Mouse (Mus musculus): Measurements from ENCODE around the gene Dtymk. TPM values are rescaled to one million over a fixed set of nuclear protein-coding genes. Genes with fewer than 3 reads are reported as not detected.
"Not testable (repeated sequence)": the region's sequence is repeated elsewhere in the genome, so short reads cannot be mapped to it uniquely, and the experiment has no call there.

Gene Dtymk
- total RNA-seq, 2 experiments from 2014 or later = 54.2 to 54.8 TPM

DNA sequence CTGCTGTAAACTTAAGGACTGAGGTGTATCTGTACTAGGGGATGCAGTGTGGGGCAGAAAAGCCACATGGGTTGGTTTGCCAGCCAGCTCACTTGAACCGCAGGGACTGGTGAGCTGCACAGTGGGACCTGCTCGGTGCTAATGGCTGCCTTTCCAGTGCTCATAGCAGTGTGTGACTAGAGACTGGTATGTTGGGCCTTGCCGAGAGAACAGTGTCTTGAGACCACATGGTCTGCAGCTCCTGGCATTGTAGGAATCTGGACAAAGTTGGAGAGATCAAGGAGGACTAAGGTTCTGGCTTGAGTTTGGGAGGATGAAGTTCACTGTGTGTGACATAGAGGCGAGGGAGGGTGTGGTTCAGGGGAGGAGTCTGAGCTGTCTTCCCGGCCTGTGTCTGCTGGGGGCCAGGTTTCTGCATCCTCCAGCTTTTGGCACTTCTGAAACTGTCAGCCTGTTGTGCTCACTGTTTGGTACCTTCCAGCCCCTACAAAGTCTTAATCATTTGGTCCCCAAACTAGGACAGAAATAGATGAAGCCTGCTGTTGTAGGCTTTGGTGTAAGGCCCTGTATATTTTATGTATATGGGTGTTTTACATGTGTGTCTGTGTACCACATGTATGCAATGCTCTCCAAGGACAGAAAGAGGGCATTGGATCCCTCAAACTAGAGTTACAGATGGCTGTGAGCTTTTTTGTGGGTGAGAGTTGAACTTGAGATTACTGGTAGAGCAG is 3.7 kb upstream of the Dtymk start:
- DNase-seq (ENCODE audit: low spot score in 2 of 2) = no peak

DNA sequence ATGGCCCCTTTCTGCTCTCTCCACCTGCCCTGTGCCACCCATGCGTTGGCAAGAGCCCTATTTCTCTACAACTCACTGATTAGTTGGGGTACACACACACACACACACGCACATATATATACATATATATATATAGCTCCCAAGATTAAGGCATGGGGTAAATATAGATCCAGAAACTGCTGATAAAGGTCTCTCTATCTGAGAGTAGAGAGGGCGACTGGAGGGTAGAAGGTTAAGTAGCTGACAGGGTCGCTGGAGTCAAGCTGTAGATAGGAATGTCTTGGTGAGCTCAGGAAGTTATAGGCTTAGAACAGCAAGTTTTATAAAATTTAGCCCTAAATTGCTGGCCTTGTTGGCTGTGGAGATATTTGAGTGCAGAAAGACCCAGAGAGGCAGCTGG is 3.1 kb upstream of the Dtymk start:
- DNase-seq (ENCODE audit: low spot score in 2 of 2) = no peak

DNA sequence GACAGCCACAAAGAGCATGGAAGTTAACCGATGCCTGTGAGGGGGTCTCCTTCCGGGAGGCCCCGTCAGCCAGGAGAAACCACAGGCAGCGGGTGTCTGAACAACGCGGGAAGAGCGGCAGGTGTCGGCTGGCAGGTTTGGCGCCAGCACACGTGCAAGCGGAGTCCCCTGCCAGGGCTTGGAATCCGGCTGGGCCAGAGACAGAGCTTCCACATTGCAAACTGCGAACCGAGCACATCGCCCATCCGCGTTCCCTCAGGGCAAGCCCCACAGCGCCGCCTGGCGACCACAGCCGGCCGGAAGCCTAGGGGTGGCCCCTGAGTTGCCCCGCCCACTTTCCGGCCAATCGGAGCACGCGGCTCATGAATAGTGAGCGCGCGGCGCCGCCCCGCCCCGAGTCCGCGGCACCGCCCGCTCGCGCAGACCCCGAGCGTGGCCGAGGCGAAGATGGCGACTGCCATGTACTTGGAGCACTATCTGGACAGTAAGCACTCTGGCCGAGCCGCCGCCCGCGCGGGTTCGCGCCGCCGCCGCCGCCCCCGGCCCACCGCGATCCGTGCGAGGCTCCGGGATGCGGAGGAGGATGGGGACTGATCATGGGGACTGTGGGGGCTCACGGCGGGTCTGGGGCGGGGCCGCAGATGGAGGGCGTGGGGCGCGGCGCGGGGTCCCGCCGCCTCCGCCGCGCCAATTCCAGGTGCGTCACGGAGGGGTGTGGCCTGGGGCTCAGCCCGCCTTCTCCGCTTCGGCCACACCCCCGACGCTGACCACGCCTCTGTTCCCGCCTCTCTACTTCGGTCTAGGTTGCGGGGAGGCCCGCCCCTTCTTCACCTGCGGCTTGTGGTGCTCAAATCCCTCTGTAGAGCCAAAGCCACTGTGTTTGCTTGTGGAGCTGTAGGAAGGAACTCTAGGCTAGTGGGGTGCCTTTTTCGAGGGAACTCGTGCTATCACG is 2.1 kb upstream of the Dtymk start, which contains the start of gene Ing5:
Gene Ing5, plus strand, starts transcription at position 410 of the 952 bp plus-strand sequence.
- DNase-seq (ENCODE audit: low spot score in 2 of 2) = peak; percentile 99 to 100

DNA sequence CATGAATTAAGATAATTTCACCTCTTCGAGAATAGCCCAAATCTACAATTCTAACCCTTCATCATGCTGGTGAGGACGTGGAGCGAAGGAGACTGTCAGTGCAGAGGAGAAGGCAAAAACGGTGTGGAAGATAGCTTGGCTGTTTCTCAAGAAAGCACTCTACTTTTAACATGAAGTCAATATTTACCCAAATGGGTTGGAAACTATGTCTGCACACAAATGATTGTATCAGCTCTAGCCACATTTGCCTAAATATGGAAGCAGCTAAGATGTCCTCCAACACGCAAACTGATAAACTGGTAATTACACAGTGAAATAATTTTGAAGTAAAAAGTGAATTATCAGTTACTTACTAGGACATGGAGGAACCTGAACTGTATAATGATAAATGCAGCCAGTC is 1.0 kb upstream of the Dtymk start:
- no peak for DNase-seq (ENCODE audit: low spot score in 2 of 2)

DNA sequence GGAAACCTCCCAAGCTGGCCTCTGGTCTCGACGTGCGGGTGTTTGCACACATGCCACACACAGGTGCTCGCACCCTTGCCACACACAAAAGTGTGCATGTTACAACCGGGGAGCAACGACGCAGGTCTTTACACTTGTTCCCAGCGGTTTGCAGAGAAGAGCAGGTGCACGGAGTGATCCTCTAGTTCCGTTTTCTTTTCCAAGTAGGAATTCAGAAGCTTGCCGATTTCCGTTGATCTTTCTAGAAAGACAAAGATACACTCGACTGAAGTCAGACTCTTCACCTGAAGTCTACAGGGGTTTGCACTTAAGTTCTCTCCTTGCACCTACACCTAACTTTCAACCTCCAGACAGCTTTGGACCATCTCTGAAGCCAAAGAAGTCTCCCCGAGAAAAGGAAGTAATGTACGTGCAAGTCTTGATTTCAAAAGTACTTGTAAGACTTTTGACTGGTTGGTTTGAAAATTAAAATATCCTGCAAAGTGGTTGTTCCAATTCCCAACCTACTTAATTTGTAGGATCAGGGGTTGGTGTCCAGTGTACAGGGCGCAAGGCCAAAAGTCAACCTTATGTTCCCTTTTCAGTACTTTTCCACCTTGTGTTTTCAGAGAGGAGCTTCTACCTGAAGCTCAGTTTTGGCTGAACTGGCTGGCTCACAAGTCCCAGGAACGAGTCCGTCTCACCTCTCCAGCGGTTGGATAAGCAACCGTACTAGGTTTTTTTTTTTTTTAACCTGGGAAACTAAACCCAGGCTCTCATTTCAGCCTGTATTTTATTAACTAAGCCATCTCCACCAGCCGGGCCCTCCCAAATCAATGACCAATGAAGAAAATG is 847 bp downstream of the Dtymk start:
- DNase-seq (ENCODE audit: low spot score in 2 of 2) = no peak

DNA sequence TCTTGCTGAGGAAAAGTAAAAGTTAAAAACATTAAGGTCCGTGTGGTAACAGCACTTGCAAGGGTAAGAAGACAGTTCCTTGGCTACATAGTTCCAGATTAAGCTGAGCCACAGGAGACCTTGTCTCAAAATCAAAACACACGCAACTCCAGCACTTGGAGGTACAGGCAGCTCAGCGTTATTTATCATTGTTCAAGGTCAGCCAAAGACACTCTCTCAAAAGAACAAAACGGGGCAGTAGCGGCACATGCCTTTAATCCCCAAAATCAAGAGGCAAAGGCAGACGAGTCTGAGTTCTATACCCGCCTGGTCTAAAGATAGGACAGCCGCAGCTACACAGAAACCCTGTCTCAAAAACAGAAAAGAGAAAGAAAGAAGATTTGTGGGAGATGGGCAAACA is 5.8 kb downstream of the Dtymk start:
- DNase-seq (ENCODE audit: low spot score in 2 of 2) = no peak

DNA sequence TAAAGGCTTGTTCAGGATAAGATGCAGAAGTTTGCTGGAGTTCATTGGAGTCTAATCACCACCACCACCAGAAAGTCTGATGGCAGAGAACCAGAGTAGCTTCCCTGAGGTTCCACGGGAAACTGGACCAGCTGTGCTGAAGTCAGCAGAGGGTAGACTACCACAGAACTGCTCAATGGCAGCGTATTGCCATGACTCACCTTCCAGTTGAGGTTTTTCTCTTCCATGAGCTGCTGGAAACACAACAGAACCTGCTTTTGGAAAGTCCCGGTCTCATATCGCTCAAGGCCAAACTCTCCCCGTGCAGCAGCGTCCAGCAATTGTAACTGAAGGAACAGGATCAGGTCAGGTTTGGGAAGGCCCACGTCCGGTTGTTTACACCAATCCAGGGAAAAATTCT is 7.2 kb downstream of the Dtymk start:
- DNase-seq (ENCODE audit: low spot score in 2 of 2) = no peak

DNA sequence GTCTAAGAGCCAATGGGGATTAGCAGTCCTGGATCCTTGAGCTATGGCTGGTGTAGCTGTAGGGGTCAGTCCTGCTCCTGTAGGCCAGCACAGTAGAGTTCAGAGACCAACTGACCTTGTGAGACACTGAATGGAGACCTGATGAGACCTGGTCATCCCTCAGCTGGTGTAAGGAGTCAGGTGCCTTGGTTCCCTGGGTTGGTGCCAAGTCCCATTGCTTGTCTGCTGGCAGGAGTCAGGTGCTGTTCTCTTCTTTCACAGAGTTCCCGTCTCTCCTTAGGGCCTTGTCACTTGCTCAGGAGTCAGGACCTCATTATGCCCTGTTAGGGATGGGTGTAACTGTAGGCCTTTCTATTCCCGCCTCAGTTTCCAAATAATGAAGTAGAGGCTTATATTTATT is 14.8 kb downstream of the Dtymk start:
- DNase-seq (ENCODE audit: low spot score in 2 of 2) = no peak

DNA sequence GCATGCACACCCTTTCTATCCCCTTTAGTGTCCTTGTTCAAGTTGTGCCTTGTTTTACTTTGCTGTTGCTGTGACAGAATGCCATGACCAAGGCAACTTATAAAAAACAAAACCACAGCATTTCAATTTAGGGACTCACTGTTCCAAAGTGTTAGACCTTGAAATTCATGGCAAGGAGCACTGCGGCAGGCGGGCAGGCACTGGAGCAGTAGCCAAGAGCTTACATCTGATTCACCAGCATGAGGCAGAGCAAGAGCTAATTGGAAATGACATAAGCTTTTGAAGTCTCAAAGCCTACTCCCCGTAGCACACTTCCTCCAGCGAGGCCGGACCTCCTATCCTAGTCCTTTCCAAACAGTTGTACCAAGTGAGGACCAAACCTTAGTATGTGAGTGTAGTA is 25.0 kb downstream of the Dtymk start:
- DNase-seq (ENCODE audit: low spot score in 2 of 2) = no peak

DNA sequence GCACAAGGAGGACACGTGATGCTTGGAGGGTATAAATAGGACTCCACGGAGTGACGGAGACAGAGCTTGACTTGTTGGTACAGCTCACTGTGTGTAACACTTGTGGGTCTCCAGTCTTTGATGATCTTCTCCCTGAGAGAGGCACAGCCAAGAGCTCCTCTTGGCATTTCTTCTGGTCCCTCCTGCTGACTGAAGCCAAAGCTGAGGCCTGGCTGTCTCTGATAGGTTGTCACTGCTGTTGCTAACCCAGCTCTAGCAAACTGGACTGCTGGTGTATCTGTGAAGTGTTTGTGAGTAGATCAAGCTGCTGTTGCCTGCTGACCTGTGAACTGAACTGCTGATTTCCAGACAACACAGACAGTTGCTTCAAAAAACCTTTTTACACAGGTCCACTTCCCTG is 31.8 kb downstream of the Dtymk start:
- no peak for DNase-seq (ENCODE audit: low spot score in 2 of 2)

DNA sequence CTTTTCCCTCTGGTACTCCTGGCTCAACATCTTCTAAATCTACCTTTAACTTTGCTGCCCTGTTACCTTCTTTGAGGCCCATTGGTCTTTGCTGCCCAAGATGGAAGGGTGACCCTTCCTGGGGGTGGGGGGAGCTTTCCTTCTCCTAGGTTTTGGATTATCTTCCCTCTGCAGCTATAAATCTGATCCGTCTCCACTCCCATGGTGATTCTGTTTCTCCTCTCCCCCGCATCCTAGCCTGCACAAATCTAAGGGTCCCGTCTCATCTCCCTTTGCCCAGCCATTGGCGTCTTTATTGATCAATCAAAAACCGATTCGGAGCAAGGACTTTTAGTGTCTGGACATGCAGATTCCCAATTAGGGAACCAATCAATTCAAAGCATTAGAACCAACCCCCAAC is 34.1 kb downstream of the Dtymk start:
- DNase-seq (ENCODE audit: low spot score in 2 of 2) = no peak

DNA sequence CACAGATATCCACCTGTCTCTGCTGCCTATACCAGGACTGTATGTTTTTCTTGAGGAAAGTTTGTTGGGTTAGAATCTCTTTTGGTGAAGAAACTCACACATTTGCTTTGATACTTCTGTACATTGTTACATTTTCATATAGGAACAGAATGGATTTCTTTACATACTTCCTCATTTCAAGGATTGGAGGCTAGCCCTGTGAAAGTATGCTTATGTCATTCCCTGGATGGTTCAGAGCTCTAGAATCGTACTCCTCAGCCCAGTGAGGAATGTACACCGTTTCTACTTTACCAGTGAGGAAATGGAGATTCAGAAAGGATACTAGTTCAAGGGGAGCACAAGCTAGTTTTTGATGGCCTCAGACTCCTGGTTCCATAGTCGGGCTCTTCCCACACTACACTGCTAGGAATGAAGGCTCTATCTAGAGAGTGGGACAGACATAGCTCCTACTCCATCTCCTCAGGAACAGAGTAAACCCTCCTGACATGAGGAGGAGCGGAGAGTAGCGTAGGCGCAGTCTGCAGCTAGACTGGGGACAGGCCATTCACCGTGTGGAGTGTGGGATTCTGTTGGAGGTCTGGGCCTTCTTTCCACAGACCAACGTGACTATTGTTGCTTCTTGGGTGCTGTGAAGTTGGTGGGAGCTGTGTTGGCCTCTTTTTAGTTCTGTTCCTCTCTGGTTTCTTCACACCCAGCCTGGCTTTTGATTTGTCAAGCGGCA is 36.7 kb downstream of the Dtymk start:
- no peak for DNase-seq (ENCODE audit: low spot score in 2 of 2)

DNA sequence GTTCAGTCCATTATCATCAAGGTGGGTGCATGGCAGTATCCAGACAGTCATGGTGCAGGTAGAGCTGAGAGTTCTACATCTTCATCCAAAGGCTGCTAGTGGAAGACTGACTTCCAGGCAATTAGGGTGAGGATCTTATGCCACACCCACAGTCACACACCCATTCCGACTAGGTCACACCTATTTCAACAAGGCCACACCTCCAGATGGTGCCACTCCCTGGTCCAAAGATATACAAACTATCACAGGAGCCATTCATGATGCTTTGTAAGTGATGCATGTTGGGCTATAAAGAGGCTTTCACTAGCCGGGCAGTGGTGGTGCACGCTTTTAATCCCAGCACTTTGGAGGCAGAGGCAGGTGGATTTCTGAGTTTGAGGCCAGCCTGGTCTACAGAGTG is 38.2 kb downstream of the Dtymk start:
- not testable (repeated sequence) for DNase-seq (ENCODE audit: low spot score in 2 of 2)

DNA sequence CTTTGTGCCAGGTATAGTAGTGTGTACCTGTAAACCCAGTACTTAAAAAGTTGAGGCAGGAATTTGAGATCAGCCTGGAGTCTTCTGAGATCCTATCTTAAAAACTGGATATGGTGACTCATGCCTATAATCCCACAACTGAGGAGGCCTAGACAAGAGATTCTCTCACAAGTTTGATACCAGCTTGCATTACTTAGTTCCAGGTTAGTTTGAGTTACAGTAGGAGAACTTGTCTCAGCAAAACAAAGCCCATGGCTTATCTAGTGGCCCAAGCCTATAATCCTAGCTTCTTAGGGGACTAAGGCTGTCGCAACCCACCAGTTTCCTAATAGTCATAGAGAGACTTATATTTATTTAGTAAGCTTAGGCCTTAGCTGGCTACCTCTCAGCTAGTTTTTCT is 41.7 kb downstream of the Dtymk start:
- no peak for DNase-seq (ENCODE audit: low spot score in 2 of 2)

DNA sequence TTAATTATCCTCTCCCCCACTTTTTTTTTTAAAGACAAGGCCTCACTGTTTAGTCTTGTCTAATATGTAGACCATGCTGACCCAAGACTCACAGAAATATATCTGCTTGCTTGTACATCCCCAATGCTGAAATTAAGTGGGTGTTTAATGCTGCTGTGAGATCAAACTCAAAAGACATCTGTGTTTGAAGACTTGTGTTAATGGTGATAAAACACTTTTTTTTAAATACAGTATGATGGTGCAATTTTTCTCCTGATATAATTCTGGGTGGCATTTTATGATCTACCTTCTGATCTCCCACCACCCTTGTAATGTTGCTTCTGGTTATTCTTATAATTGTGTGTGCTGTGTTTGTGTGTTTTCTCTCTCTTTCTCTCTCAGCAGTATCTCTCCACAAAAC is 45.6 kb downstream of the Dtymk start:
- DNase-seq (ENCODE audit: low spot score in 2 of 2) = no peak

DNA sequence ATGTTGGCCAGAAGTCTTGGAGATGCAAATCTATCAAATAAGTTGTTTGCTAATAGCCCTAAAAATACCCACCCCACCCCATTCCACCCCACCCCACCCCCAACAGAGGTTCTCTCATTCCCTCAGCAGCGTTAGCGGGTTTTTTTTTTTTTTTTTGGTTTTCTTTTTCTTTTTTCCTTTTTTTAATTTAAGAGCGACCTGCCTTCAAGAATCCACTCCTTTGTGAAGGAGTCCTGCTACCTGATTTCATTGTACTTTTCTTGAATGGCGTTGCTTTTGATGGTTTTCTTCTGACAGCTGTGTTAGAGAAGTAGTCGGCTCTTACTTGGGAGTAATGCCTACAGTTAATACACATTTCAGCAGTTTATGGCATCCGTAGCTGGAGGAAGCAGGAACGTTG is 46.1 kb downstream of the Dtymk start:
- DNase-seq (ENCODE audit: low spot score in 2 of 2) = no peak

DNA sequence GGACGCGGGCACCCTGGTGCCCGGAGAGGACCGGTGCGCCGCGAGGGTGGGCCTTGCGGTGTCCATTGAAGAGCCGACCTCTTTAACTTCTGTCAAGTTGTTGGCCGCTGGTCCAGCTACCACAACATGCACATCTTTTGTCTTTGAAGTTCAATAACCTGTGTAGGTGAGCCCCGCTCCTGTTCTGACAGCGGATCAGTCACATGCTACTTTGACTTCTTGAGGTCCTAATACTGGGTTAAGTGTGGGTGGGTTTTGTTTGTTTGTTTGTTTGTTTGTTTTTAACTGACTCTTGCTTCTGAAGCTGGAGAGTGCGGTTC is 46.5 kb downstream of the Dtymk start:
- DNase-seq (ENCODE audit: low spot score in 2 of 2) = no peak

DNA sequence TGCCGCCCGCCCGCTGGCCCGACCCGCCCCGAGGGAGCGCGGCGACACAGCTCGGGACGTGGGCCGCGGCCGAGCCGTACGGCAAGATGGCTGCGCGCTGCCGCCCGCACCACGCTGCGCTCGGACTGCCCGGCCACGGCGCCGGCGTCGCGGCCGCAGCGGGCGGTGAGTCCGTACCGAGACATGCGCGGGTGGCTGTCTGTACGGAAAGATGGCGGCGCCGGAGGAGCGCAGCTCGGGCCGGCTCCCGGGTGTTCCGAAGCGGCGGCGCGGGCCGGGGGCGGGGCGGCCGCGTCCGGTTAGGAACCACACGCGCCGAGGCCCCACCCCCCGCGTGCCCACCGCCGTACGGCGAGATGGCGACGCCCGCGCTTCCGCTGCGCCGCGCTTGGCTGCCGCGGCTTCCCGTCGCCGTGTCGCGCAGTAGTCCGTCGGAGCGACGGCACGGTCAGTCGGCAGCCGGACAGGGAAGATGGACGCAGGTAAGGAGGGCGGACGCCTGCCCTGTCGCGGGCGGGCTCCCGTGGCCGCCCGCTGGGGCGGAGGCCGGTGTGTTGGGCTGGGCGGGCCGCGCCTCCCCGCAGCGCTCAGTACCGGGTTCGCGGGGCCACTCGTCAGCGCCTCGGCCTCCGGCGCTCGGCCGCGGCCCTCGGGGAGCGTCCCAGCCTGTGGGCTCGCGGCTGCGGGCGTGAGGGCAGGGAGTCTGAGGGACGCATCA is 47.0 kb downstream of the Dtymk start, which contains the start of gene Thap4:
Gene Thap4, minus strand, starts transcription at position 292 of the 718 bp plus-strand sequence.
- DNase-seq (ENCODE audit: low spot score in 2 of 2) = peak; percentile 91 to 95

DNA sequence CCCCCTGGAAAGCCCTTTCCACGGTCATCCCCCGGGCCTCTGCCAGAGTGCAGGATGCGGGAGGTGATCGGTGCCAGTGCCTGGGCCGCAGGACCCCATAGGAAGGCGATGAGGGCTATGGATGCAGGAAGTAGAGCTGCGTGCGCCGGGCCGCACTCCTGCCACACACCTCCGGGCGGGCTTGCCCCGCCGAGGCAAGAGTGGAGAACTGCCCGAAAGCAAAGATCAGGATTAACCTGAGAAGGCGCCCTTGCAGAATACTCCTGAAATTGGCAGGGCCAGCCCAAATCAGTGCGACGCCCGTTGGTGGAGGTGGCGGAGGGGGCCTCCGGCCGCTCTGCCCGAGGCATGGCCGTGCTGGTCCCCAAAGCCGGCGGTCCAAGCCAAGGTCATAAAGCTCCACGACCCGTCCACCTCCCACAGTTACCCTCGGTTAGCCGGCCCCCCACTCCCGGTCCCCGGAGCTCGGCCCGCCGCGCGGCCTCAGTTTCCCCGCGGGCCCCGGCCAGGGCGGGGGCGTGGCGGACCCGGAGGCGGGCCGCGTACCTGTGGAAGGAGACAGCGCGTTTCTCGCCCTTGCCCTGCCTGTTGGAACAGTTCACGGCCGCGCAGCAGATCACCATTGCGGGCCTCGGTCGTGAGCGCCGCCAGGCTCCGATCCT is 47.7 kb downstream of the Dtymk start:
- peak; percentile 9 to 31 for DNase-seq (ENCODE audit: low spot score in 2 of 2)

DNA sequence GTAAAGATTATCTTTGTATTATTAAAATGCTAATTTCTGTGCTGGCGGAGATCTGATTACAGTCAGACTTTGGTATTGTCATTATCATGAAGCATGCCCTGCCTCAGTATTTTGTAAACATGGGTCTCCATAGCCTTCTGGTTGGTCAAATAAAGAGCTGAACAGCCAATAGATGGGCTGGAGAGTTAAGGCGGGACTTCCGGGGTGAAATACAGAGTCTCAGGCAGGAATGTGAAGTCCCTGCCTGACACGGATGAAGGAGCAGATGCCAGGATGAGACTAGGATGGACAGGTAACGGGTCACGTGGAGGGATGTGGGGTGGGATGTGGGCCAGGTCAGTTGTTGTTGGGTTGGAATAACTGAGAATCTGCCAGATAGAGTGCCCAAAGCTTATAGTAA is 50.4 kb downstream of the Dtymk start, which contains the start of gene Atg4b:
Gene Atg4b, plus strand, starts transcription at position 211 of the 400 bp plus-strand sequence.
- no peak for DNase-seq (ENCODE audit: low spot score in 2 of 2)
